Mouse (Mus musculus) brain, embryonic 14.5 days (tissue): Measurements from ENCODE around the gene Prdm16.

Source experiments
- CTCF ChIP-seq: fragments of 200-500 bp; IDR thresholded peaks from 2 replicates; pipeline ENCODE4 v1.5.1; 2012; ENCODE audit warnings: inconsistent platforms, mild to moderate bottlenecking, moderate library complexity, borderline replicate concordance; ENCODE audit not compliant: insufficient read depth, insufficient read length; ENCODE audit errors: extremely low read depth
- POLR2A ChIP-seq: fragments of 200-500 bp; IDR thresholded peaks from 2 replicates; pipeline ENCODE4 v1.6.1; 2012; ENCODE audit warnings: mild to moderate bottlenecking, inconsistent platforms, borderline replicate concordance; ENCODE audit not compliant: poor library complexity, insufficient read depth, insufficient read length, severe bottlenecking; ENCODE audit errors: extremely low read depth

- TF ChIP-seq CTCF (no peak), POLR2A (no peak)
Measured at GRCm38 (mm10) chr4:154556418-154556817, 80.3 kb downstream of the Prdm16 start.
